Mouse (Mus musculus) MEL (cell line): ENCODE data around the gene St7. TPM values are rescaled to one million over a fixed set of nuclear protein-coding genes. Genes with fewer than 3 reads are reported as not detected.
A peak's percentile ranks its signal among the peaks of the same experiment; 100 is the strongest.

Experiments used
- DNase-seq: peaks from one replicate; pipeline ENCODE4 v3.0.0; 2011; ENCODE audit warnings: low read depth, low spot score
- H3K27ac ChIP-seq: 2 replicates; pipeline ENCODE4 v1.5.1; 2012; ENCODE audit warnings: low read depth, mild to moderate bottlenecking, control low read depth, low read length, moderate library complexity; ENCODE audit not compliant: control insufficient read depth
- H3K27me3 ChIP-seq, 2 experiments: fragments of 150-350 bp in 1 of 2; sonication (generic) in 1 of 2; 2 replicates each; pipeline ENCODE4 v1.6.1; 2012; ENCODE audit warnings: low read length in 2 of 2, mild to moderate bottlenecking in 2 of 2, improper control_type of control experiment in 1 of 2, moderate library complexity in 1 of 2; ENCODE audit not compliant: insufficient read depth in 2 of 2, control insufficient read depth in 1 of 2
- H3K36me3 ChIP-seq, 2 experiments: 2 replicates each; pipeline ENCODE4 v1.6.1; 2012 to 2014; ENCODE audit warnings: low read length in 2 of 2, improper control_type of control experiment in 1 of 2, inconsistent platforms in 1 of 2, mild to moderate bottlenecking in 1 of 2; ENCODE audit not compliant: insufficient read depth in 2 of 2, control insufficient read depth in 1 of 2
- H3K4me1 ChIP-seq, 2 experiments: fragments of 150-350 bp in 1 of 2; sonication (generic) in 1 of 2; 2 replicates each; pipeline ENCODE4 v1.6.1; 2012; ENCODE audit warnings: low read length in 2 of 2, improper control_type of control experiment in 1 of 2, mild to moderate bottlenecking in 1 of 2; ENCODE audit not compliant: insufficient read depth in 2 of 2, control insufficient read depth in 1 of 2
- H3K4me3 ChIP-seq, 2 experiments: fragments of 150-350 bp in 1 of 2; sonication (generic) in 1 of 2; 2 replicates each; pipeline ENCODE4 v1.5.1; 2012; ENCODE audit warnings: low read depth in 2 of 2, low read length in 2 of 2, mild to moderate bottlenecking in 2 of 2, moderate library complexity in 2 of 2, control low read depth in 1 of 2, improper control_type of control experiment in 1 of 2; ENCODE audit not compliant: control insufficient read depth in 1 of 2, insufficient read depth in 1 of 2
- H3K79me2 ChIP-seq: 2 replicates; pipeline ENCODE4 v1.6.1; 2012; ENCODE audit warnings: mild to moderate bottlenecking, low read length, moderate library complexity; ENCODE audit not compliant: control insufficient read depth, poor library complexity, insufficient read depth
- H3K9ac ChIP-seq: 2 replicates; pipeline ENCODE4 v1.6.1; 2012; ENCODE audit warnings: low read depth, mild to moderate bottlenecking, control low read depth, low read length, moderate library complexity; ENCODE audit not compliant: control insufficient read depth, poor library complexity, severe bottlenecking
- H3K9me3 ChIP-seq: fragments of 150-350 bp; sonication (generic); replicated peaks from 2 replicates; pipeline ENCODE4 v1.6.1; 2012; ENCODE audit warnings: mild to moderate bottlenecking, low read length, improper control_type of control experiment, moderate library complexity; ENCODE audit not compliant: insufficient read depth
- CHD2 ChIP-seq: IDR thresholded peaks from 2 replicates; pipeline ENCODE4 v1.6.1; 2011; ENCODE audit warnings: low read length, improper control_type of control experiment
- CTCF ChIP-seq, 3 experiments: IDR thresholded peaks in 2 of 3; conservative IDR thresholded peaks in 1 of 3; 2 replicates each; pipeline ENCODE4 v1.5.1; 2011 to 2012; ENCODE audit warnings: low read length in 3 of 3, low read depth in 2 of 3, mild to moderate bottlenecking in 2 of 3, improper control_type of control experiment in 1 of 3, inconsistent platforms in 1 of 3, mixed read lengths in 1 of 3, moderate library complexity in 1 of 3; ENCODE audit not compliant: control insufficient read depth in 1 of 3, insufficient read depth in 1 of 3, poor library complexity in 1 of 3, severe bottlenecking in 1 of 3
- E2F4 ChIP-seq: IDR thresholded peaks from 2 replicates; pipeline ENCODE4 v1.6.1; 2011; ENCODE audit warnings: low read depth, low read length, improper control_type of control experiment, borderline replicate concordance
- EP300 ChIP-seq, 2 experiments: IDR thresholded peaks; 2 replicates each; pipeline ENCODE4 v1.6.1; 2011; ENCODE audit warnings: improper control_type of control experiment in 2 of 2, low read length in 2 of 2, low read depth in 1 of 2, mild to moderate bottlenecking in 1 of 2
- ETS1 ChIP-seq: IDR thresholded peaks from 2 replicates; pipeline ENCODE4 v1.6.1; 2012; ENCODE audit warnings: low read depth, mild to moderate bottlenecking, inconsistent platforms, low read length, improper control_type of control experiment, moderate library complexity
- GABPA ChIP-seq: IDR thresholded peaks from 2 replicates; pipeline ENCODE4 v1.6.1; 2012; ENCODE audit warnings: low read depth, mild to moderate bottlenecking, inconsistent platforms, low read length, improper control_type of control experiment, moderate library complexity
- GATA1 ChIP-seq: IDR thresholded peaks from 2 replicates; pipeline ENCODE4 v1.6.1; 2011; ENCODE audit warnings: low read depth, low read length, improper control_type of control experiment
- KAT2A ChIP-seq: conservative IDR thresholded peaks from 2 replicates; pipeline ENCODE4 v1.6.1; 2012; ENCODE audit warnings: low read depth, low read length, improper control_type of control experiment, inconsistent platforms
- MAFK ChIP-seq: IDR thresholded peaks from 2 replicates; pipeline ENCODE4 v1.6.1; 2011; ENCODE audit warnings: low read depth, mild to moderate bottlenecking, low read length, improper control_type of control experiment, borderline replicate concordance
- MAX ChIP-seq: IDR thresholded peaks from 2 replicates; pipeline ENCODE4 v1.6.1; 2011; ENCODE audit warnings: low read length, improper control_type of control experiment
- MEF2A ChIP-seq: IDR thresholded peaks from 2 replicates; pipeline ENCODE4 v1.6.1; 2014; ENCODE audit warnings: low read depth, mild to moderate bottlenecking, inconsistent platforms, low read length, improper control_type of control experiment; ENCODE audit not compliant: poor library complexity, insufficient replicate concordance, severe bottlenecking; ENCODE audit errors: extremely low read depth
- MXI1 ChIP-seq: IDR thresholded peaks from 2 replicates; pipeline ENCODE4 v1.6.1; 2011; ENCODE audit warnings: mild to moderate bottlenecking, low read depth, low read length, improper control_type of control experiment
- MYB ChIP-seq: IDR thresholded peaks from 2 replicates; pipeline ENCODE4 v1.6.1; 2011; ENCODE audit warnings: mild to moderate bottlenecking, low read depth, low read length, improper control_type of control experiment
- MYC ChIP-seq: IDR thresholded peaks from 2 replicates; pipeline ENCODE4 v1.6.1; 2011; ENCODE audit warnings: low read depth, mild to moderate bottlenecking, low read length, improper control_type of control experiment, moderate library complexity
- NRF1 ChIP-seq: IDR thresholded peaks from 2 replicates; pipeline ENCODE4 v1.6.1; 2014; ENCODE audit warnings: low read depth, mild to moderate bottlenecking, inconsistent platforms, low read length, improper control_type of control experiment, moderate library complexity; ENCODE audit not compliant: poor library complexity, insufficient read depth, severe bottlenecking
- POLR2A ChIP-seq, 2 experiments: IDR thresholded peaks; 2 replicates each; pipeline ENCODE4 v1.6.1; 2011 to 2012; ENCODE audit warnings: low read length in 2 of 2, mild to moderate bottlenecking in 2 of 2, control low read depth in 1 of 2, improper control_type of control experiment in 1 of 2, low read depth in 1 of 2, moderate library complexity in 1 of 2; ENCODE audit not compliant: control insufficient read depth in 1 of 2, insufficient read depth in 1 of 2, poor library complexity in 1 of 2
- POLR2AphosphoS2 ChIP-seq: IDR thresholded peaks from 2 replicates; pipeline ENCODE4 v1.6.1; 2011; ENCODE audit warnings: low read length, improper control_type of control experiment
- POLR2AphosphoS5 ChIP-seq: IDR thresholded peaks from 2 replicates; pipeline ENCODE4 v1.6.1; 2012; ENCODE audit warnings: low read depth, borderline replicate concordance, mild to moderate bottlenecking, inconsistent platforms, low read length, moderate library complexity, mixed read lengths
- RAD21 ChIP-seq: IDR thresholded peaks from 2 replicates; pipeline ENCODE4 v1.6.1; 2011; ENCODE audit warnings: mild to moderate bottlenecking, low read depth, low read length, improper control_type of control experiment
- RCOR1 ChIP-seq: IDR thresholded peaks from 2 replicates; pipeline ENCODE4 v1.6.1; 2012; ENCODE audit warnings: low read depth, mild to moderate bottlenecking, inconsistent platforms, low read length, improper control_type of control experiment
- SIN3A ChIP-seq: IDR thresholded peaks from 2 replicates; pipeline ENCODE4 v1.6.1; 2012; ENCODE audit warnings: low read length, improper control_type of control experiment, inconsistent platforms
- TAL1 ChIP-seq: IDR thresholded peaks from 2 replicates; pipeline ENCODE4 v1.6.1; 2012; ENCODE audit warnings: mild to moderate bottlenecking, inconsistent platforms, low read length, moderate library complexity, mixed read lengths
- TBP ChIP-seq: IDR thresholded peaks from 2 replicates; pipeline ENCODE4 v1.8.0; 2011; ENCODE audit warnings: low read depth, low read length, improper control_type of control experiment
- TCF12 ChIP-seq: IDR thresholded peaks from 2 replicates; pipeline ENCODE4 v1.6.1; 2014; ENCODE audit warnings: low read depth, mild to moderate bottlenecking, inconsistent platforms, low read length, improper control_type of control experiment, moderate library complexity
- ZC3H11A ChIP-seq: IDR thresholded peaks from 2 replicates; pipeline ENCODE4 v1.6.1; 2012; ENCODE audit warnings: low read depth, mild to moderate bottlenecking, inconsistent platforms, low read length, improper control_type of control experiment
- ZKSCAN1 ChIP-seq: IDR thresholded peaks from 2 replicates; pipeline ENCODE4 v1.6.1; 2012; ENCODE audit warnings: low read depth, mild to moderate bottlenecking, inconsistent platforms, low read length, improper control_type of control experiment, moderate library complexity
- polyA plus RNA-seq, 2 experiments: library from polyadenylated mRNA; stranded (reverse) in 1 of 2; unstranded in 1 of 2; fragments of >175 nt in 1 of 2; fragments of >200 nt in 1 of 2; gene quantifications; 2 replicates each; pipeline versions ENCODE4 v1.2.1 to v1.2.4; 2012; ENCODE audit warnings: low replicate concordance in 2 of 2, low read depth in 1 of 2; ENCODE audit not compliant: insufficient read length in 2 of 2, insufficient read depth in 1 of 2, missing spikeins in 1 of 2
- total RNA-seq: library from RNA; depleted of rRNA; stranded (reverse); fragments of 300-350 nt; gene quantifications from 2 replicates; pipeline ENCODE4 v1.2.3, GENCODE M21; 2012

Gene St7
- total and polyA plus RNA-seq, 3 experiments, result 34.4 to 48.5 TPM; not detected in 1

DNA sequence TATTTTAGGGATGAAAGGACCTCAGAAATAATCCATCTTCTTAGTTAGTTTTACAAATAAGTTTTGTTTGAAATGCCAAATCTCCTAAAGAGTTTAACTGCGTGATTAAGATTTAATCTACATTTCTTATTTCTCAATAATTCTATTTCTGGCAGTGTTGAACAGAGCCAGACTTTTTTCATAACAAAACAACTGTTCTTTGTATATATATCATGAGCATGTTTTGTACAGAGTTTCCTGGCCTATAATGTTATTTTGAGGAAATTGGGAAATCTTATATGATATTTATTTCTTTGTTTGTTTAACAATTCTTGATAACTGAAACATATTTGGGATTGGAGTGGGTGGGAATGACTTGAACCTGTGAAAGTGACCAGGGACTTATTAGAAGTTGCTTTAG is 47.4 kb downstream of the St7 start:
- H3K79me2 ChIP-seq, result peaks cover 28% of the 10 kb centered on the region
- peaks cover 0 to 66% of the 10 kb centered on the region in 2 experiments; a peak in 2 of 4 replicates for H3K36me3 ChIP-seq
- H3K4me3 ChIP-seq, result no peak overlapping the region
- H3K9ac ChIP-seq, result no peak overlapping the region
- H3K9me3 ChIP-seq, result no peaks in the 10 kb centered on the region
- H3K27ac ChIP-seq, result no peak overlapping the region
- no peak for DNase-seq
- H3K27me3 ChIP-seq, result no peaks in the 10 kb centered on the region
- H3K4me1 ChIP-seq, result peaks cover 28 to 51% of the 10 kb centered on the region in 2 experiments
- TF ChIP-seq POLR2AphosphoS2 (no peak), MAX (no peak), ZKSCAN1 (no peak), TBP (no peak), MXI1 (no peak), NRF1 (no peak), POLR2AphosphoS5 (no peak), MYB (no peak), TAL1 (no peak), RCOR1 (no peak), GABPA (no peak), RAD21 (no peak), MYC (no peak), ZC3H11A (no peak), EP300 (IDR thresholded peaks at IDR 0.05; ENCODE audit: low read depth in 1 of 2, low read length in 2 of 2) (no peak), CHD2 (no peak), KAT2A (no peak), POLR2A (IDR thresholded peaks at IDR 0.05; ENCODE audit: control insufficient read depth in 1 of 2, insufficient read depth in 1 of 2, low read depth in 1 of 2, low read length in 2 of 2, poor library complexity in 1 of 2) (no peak)
- TF ChIP-seq, all 39 proteins: peak for 0

- DNase-seq, result peak; percentile 62
- H3K79me2 ChIP-seq, result peaks cover 27% of the 10 kb centered on the region
- peaks cover 26 to 39% of the 10 kb centered on the region in 2 experiments for H3K4me1 ChIP-seq
- TF ChIP-seq RCOR1, result peak; percentile 51; the same call in 1 of the 2 replicates
- TF ChIP-seq SIN3A, result 0 out of 2 replicates have a peak, but pooled peaks have one; percentile 13
- TF ChIP-seq MAFK, result peak; percentile 91
- peak; percentile 77; the same call in 1 of the 2 replicates for TF ChIP-seq MEF2A
- TF ChIP-seq ETS1, result peak; percentile 76; the same call in 1 of the 2 replicates
- peak; percentile 11 to 53; a peak in 1 of 4 replicates for TF ChIP-seq EP300 (IDR thresholded peaks at IDR 0.05; ENCODE audit: low read depth in 1 of 2, low read length in 2 of 2)
- peak; percentile 64 for TF ChIP-seq TCF12
- peak; percentile 76 for TF ChIP-seq GATA1
- no peak for TF ChIP-seq CTCF (IDR thresholded peaks at IDR 0.05 in 2 of 3, conservative IDR thresholded peaks at IDR 0.05 in 1 of 3; ENCODE audit: control insufficient read depth in 1 of 3, insufficient read depth in 1 of 3, low read depth in 2 of 3, low read length in 3 of 3, poor library complexity in 1 of 3, severe bottlenecking in 1 of 3)
- TF ChIP-seq MYB, result no peak
- no peak for TF ChIP-seq E2F4
- peak overlapping the region; percentile 20 for H3K9ac ChIP-seq
- H3K36me3 ChIP-seq, result peaks cover 0 to 54% of the 10 kb centered on the region in 2 experiments; a peak in 2 of 4 replicates
- H3K27ac ChIP-seq, result peak overlapping the region; percentile 92
- H3K27me3 ChIP-seq, result no peaks in the 10 kb centered on the region
- peak overlapping the region; percentile 20 to 40 for H3K4me3 ChIP-seq
- H3K9me3 ChIP-seq, result no peaks in the 10 kb centered on the region
These were observed 48.9 kb downstream of the St7 start for GRCm38 (mm10) chr6:17741639-17742038.
